Mouse (Mus musculus) myocyte (in vitro differentiated cells): ENCODE data around the gene Gm20604. TPM values are rescaled to one million over a fixed set of nuclear protein-coding genes. Genes with fewer than 3 reads are reported as not detected.

ENCODE experiments used
- H3K27me3 ChIP-seq: one replicate; pipeline ENCODE4 v1.6.1; 2011; ENCODE audit not compliant: control insufficient read depth, insufficient read depth, insufficient read length
- H3K36me3 ChIP-seq: one replicate; pipeline ENCODE4 v1.6.1; 2011; ENCODE audit not compliant: control insufficient read depth, insufficient read depth
- H3K4me2 ChIP-seq: one replicate; pipeline ENCODE4 v1.6.1; 2011; ENCODE audit warnings: low read depth, control low read depth
- H3K4me3 ChIP-seq: one replicate; pipeline ENCODE4 v1.5.1; 2011; ENCODE audit warnings: mild to moderate bottlenecking, control low read depth, moderate library complexity
- H3K79me2 ChIP-seq: one replicate; pipeline ENCODE4 v1.6.1; 2011; ENCODE audit not compliant: control insufficient read depth, insufficient read depth
- H3ac ChIP-seq: one replicate; pipeline ENCODE4 v1.6.1; 2011; ENCODE audit not compliant: control insufficient read depth, insufficient read length
- CEBPB ChIP-seq: IDR thresholded peaks from 2 replicates; pipeline ENCODE4 v1.6.1; 2011; ENCODE audit warnings: mild to moderate bottlenecking, moderate library complexity; ENCODE audit not compliant: poor library complexity, insufficient read depth, severe bottlenecking
- E2F4 ChIP-seq: IDR thresholded peaks from one replicate; pipeline ENCODE4 v1.6.1; 2011; ENCODE audit warnings: mild to moderate bottlenecking, control low read depth, moderate library complexity; ENCODE audit not compliant: insufficient read depth
- MAX ChIP-seq: IDR thresholded peaks from one replicate; pipeline ENCODE4 v1.6.1; 2011; ENCODE audit warnings: low read depth, mild to moderate bottlenecking, control low read depth
- MYOD1 ChIP-seq, 3 experiments: IDR thresholded peaks; one replicate each; pipeline ENCODE4 v1.6.1; 2011; ENCODE audit warnings: control low read depth in 2 of 3, low read depth in 2 of 3, mild to moderate bottlenecking in 2 of 3, moderate library complexity in 1 of 3; ENCODE audit not compliant: insufficient read length in 2 of 3, control insufficient read depth in 1 of 3
- MYOG ChIP-seq, 3 experiments: IDR thresholded peaks; one replicate each; pipeline ENCODE4 v1.6.1; 2011; ENCODE audit warnings: control low read depth in 2 of 3, low read depth in 2 of 3, mild to moderate bottlenecking in 2 of 3; ENCODE audit not compliant: insufficient read length in 2 of 3, control insufficient read depth in 1 of 3, insufficient read depth in 1 of 3
- POLR2A ChIP-seq: IDR thresholded peaks from one replicate; pipeline ENCODE4 v1.6.1; 2011; ENCODE audit warnings: low read depth, mild to moderate bottlenecking, control low read depth, moderate library complexity; ENCODE audit not compliant: insufficient read length
- POLR2AphosphoS2 ChIP-seq: IDR thresholded peaks from one replicate; pipeline ENCODE4 v1.6.1; 2011; ENCODE audit warnings: low read depth, control low read depth; ENCODE audit not compliant: insufficient read length
- REST ChIP-seq: IDR thresholded peaks from one replicate; pipeline ENCODE4 v1.6.1; 2011; ENCODE audit warnings: mild to moderate bottlenecking, control low read depth, moderate library complexity; ENCODE audit not compliant: insufficient read depth, insufficient read length
- SRF ChIP-seq: IDR thresholded peaks from one replicate; pipeline ENCODE4 v1.6.1; 2011; ENCODE audit warnings: low read depth; ENCODE audit not compliant: control insufficient read depth, insufficient read length
- TCF12 ChIP-seq: IDR thresholded peaks from one replicate; pipeline ENCODE4 v1.6.1; 2011; ENCODE audit warnings: mild to moderate bottlenecking, control low read depth; ENCODE audit not compliant: poor library complexity, insufficient read depth, severe bottlenecking
- TCF3 ChIP-seq: IDR thresholded peaks from one replicate; pipeline ENCODE4 v1.6.1; 2011; ENCODE audit warnings: low read depth, control low read depth; ENCODE audit not compliant: insufficient read length
- USF1 ChIP-seq: IDR thresholded peaks from one replicate; pipeline ENCODE4 v1.6.1; 2011; ENCODE audit warnings: low read depth, mild to moderate bottlenecking, control low read depth, moderate library complexity
- polyA plus RNA-seq: library from polyadenylated mRNA; unstranded; fragments of >200 nt; fragmentation: generic; extraction: Trizol; gene quantifications from one replicate; pipeline ENCODE4 v1.2.1, GENCODE M21; 2012; ENCODE audit warnings: missing spikeins

Gene Gm20604
- polyA plus RNA-seq, 1 experiment, result 5.7 TPM

DNA sequence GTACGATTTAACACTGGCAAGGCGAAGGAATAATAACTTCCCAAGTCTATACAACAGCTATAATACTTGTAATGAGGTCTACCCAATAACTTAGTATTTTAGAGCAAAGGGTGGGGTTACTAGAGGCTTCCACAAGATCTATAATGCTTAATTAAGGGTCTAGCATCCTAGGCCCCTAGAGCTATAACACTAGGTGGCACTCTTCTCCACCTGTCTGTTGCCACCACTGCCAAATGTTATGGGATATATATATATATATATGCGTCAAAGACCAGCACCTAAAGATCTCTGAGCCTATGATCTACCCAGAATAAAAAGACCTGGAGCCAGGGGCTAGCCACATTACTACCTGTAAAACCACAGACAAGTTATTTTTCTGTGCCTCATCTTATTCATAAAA, 18.2 kb downstream of the Gm20604 start:
- Histone ChIP-seq H3K4me2 (no peak overlapping the region), H3K79me2 (peaks cover 15% of the 10 kb centered on the region), H3K27me3 (no peaks in the 10 kb centered on the region), H3K36me3 (no peaks in the 10 kb centered on the region), H3ac (no peak overlapping the region), H3K4me3 (no peak overlapping the region)
- TF ChIP-seq MYOD1 (IDR thresholded peaks at IDR 0.05; ENCODE audit: control insufficient read depth in 1 of 3, insufficient read length in 2 of 3, low read depth in 2 of 3) (no peak), MAX (no peak), MYOG (IDR thresholded peaks at IDR 0.05; ENCODE audit: control insufficient read depth in 1 of 3, insufficient read depth in 1 of 3, insufficient read length in 2 of 3, low read depth in 2 of 3) (no peak), SRF (no peak), TCF3 (no peak), REST (no peak), POLR2AphosphoS2 (no peak), USF1 (no peak), TCF12 (no peak), CEBPB (no peak), E2F4 (no peak), POLR2A (no peak)

DNA sequence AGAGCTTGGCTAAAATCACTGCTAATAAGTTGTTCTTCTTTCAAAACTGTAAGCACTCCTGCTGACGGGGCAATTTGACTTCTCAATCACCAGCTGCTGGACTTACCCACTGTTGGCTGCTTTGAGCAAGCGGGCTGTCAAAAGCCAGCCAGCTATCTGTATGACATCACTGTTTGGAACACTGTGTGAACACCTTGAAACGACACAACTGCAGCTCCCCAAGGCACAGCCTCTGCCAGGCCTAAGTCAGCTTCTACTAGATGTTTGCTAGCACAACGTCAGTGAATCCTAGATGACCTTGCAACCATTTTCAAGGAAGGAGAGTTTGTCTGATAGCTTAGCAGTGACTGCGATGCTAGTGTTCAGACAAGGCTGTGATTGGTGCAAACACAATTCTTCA, 19.4 kb downstream of the Gm20604 start:
- TF ChIP-seq TCF3, result no peak
- H3K27me3 ChIP-seq, result no peaks in the 10 kb centered on the region
- no peaks in the 10 kb centered on the region for H3K36me3 ChIP-seq
- no peak overlapping the region for H3ac ChIP-seq
- no peak overlapping the region for H3K4me3 ChIP-seq
- H3K79me2 ChIP-seq, result peaks cover 3% of the 10 kb centered on the region
- no peak overlapping the region for H3K4me2 ChIP-seq

DNA sequence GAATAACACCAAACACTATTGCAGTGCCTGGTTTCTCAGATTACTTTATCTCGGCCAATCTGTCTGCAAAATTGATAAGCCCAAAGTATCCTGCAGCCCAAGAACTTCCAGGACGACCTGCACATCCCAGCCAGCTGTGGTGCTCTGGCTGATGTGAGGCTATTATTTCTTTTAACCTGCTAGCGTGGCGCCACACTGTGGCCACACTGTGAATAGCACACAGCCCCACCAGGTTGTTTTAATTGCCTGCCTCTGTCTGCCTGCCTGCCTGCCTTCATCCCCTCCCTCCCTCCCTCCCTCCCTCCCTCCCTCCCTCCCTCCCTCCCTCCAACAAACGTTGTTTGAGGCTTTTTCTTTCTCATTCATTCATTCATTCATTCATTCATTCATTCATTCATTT, 25.1 kb downstream of the Gm20604 start:
- Histone ChIP-seq H3K36me3 (no peaks in the 10 kb centered on the region), H3K4me3 (no peak overlapping the region), H3K27me3 (no peaks in the 10 kb centered on the region), H3K79me2 (no peaks in the 10 kb centered on the region), H3ac (no peak overlapping the region), H3K4me2 (no peak overlapping the region)
- TF ChIP-seq USF1, result no peak
- no peak for TF ChIP-seq MYOG (IDR thresholded peaks at IDR 0.05; ENCODE audit: control insufficient read depth in 1 of 3, insufficient read depth in 1 of 3, insufficient read length in 2 of 3, low read depth in 2 of 3)
- TF ChIP-seq E2F4, result no peak
- no peak for TF ChIP-seq MYOD1 (IDR thresholded peaks at IDR 0.05; ENCODE audit: control insufficient read depth in 1 of 3, insufficient read length in 2 of 3, low read depth in 2 of 3)

DNA sequence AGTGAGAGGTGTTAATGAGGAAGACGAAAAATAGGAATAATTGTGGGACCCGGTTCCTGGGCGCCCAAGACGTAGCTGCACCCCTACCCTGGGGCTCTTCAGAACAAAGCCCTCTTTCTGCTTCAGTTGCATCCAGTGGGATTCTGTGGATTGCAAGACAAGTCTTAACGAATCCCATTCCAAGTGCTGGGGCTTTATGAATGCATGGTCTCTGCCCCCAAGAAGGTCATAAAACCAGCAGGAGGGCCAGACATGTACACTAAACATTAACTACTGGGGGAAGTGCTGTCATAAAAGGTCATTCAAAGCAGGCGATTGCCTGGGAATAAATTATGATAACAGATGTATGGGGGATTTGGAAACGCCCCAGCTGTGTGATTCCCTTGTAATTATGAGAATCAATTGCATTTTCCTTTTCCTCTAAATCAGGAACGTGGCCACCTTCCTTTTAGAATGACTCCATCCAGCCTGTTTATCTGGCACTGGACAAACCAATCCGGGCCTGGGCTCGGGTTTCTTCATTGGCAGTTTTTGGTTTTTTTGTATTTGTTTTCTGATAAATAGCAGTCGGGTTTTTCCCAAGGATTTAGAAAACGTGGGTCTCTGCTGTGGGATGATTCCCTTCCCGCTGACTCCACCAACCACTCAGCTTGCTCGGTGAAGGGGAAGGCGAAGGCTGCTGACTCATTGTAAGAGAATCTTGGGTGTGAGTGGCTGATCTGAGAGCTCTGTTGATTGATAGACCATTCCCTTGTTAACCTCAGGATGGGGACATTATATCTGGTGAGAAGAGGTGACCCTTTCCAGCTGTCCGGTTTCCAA, 27.5 kb downstream of the Gm20604 start:
- H3K4me3 ChIP-seq, result no peak overlapping the region

DNA sequence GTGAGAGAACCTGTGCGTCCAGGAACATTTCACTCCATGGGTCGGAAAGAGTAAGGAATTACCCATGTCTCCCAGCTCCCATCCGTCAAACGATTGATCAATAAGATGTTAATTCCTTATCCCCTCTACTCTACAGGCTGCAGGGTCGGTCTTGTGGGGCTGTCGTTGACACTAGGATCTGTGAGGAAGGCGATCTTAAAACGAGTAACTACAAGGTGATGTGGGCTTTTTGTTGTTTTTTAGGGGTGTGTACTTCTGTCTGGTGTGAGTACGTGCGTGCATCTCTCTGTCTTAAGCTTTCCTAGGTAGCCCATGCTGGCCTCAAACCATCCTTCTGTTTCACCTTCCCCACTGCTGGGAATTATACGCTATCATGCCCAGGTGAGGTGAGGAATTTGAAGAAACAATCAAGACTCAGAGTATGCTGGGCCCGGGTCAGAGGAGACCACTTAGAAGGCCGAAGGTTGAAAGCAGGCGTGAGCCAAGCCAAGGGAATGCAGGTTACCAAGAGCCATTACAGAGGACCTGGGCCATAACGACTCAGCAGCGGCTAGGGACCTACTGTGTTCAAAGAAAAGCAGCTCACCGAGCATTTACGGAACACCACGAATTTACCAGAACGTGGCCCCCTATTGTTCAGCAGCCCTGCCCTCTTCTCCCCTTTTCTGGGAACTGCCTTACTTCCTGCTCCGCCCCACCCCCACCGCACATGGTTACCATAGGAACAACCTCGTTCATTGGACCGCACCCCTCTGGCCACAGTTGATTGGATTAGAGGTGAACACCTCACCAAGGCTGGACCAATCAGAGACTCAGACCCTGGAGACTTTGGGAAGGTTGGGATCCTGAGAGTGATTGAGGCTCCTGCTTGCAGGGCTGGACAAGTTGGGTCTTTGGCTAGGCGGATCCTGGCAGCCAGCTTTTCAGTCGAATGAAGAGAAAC, 28.3 kb downstream of the Gm20604 start:
- TF ChIP-seq SRF (no peak), CEBPB (no peak), TCF12 (no peak), MAX (no peak), MYOG (IDR thresholded peaks at IDR 0.05; ENCODE audit: control insufficient read depth in 1 of 3, insufficient read depth in 1 of 3, insufficient read length in 2 of 3, low read depth in 2 of 3) (no peak), E2F4 (no peak), POLR2AphosphoS2 (no peak), REST (no peak), POLR2A (no peak), TCF3 (no peak), USF1 (no peak), MYOD1 (IDR thresholded peaks at IDR 0.05; ENCODE audit: control insufficient read depth in 1 of 3, insufficient read length in 2 of 3, low read depth in 2 of 3) (no peak)
- no peak overlapping the region for H3K4me3 ChIP-seq
- no peaks in the 10 kb centered on the region for H3K36me3 ChIP-seq
- H3K79me2 ChIP-seq, result no peaks in the 10 kb centered on the region
- H3ac ChIP-seq, result no peak overlapping the region
- H3K4me2 ChIP-seq, result peak overlapping the region; percentile 80
- no peaks in the 10 kb centered on the region for H3K27me3 ChIP-seq

More for the DNA sequence above, 27.5 kb downstream of the Gm20604 start:
- H3K4me2 ChIP-seq, result peak overlapping the region; percentile 80
- H3K27me3 ChIP-seq, result no peaks in the 10 kb centered on the region
- H3K79me2 ChIP-seq, result no peaks in the 10 kb centered on the region
- no peak overlapping the region for H3ac ChIP-seq
- H3K36me3 ChIP-seq, result no peaks in the 10 kb centered on the region
- TF ChIP-seq USF1 (no peak), CEBPB (no peak), MYOD1 (IDR thresholded peaks at IDR 0.05; ENCODE audit: control insufficient read depth in 1 of 3, insufficient read length in 2 of 3, low read depth in 2 of 3) (no peak), TCF12 (no peak), SRF (no peak), REST (no peak), POLR2A (no peak), POLR2AphosphoS2 (no peak), E2F4 (no peak), MAX (no peak), TCF3 (no peak), MYOG (IDR thresholded peaks at IDR 0.05; ENCODE audit: control insufficient read depth in 1 of 3, insufficient read depth in 1 of 3, insufficient read length in 2 of 3, low read depth in 2 of 3) (no peak)
